Mouse (Mus musculus): ENCODE measurements around the gene Zfp428. TPM values are rescaled to one million over a fixed set of nuclear protein-coding genes. Genes with fewer than 3 reads are reported as not detected.

The Zfp428 gene
- polyA plus RNA-seq, 1 experiment from 2014 or later: 170 TPM

DNA sequence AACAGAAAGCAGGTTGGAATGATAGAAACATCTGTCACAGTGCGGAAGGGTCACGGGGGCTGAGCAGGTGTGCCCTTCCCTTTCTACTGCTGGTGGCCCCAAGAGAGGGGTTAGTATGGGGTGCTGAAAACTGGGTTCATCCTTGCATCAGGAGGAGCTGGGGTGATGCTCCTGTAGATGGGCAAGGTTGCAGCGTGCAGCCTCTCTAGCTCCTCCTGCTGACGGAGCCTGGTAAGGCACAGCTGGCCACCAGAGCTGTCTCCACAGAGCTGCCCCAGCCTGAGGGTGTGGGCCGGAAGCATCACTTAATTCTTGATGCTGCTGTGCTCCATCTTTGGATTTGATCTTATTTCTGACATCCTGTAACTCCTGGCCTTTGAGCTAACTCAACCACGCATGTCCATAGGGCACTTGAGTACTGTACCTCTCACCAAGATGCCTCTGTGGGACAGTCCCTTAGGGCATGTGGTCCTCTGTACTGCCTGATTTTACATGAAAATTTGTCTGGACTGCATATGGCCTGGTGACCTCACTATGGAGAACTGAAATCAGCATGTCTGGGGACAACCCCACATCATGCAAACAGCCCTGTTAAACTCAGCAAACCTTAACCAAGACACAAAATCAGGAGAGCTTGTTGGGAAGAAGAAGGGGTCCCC lies 57.9 kb downstream of the Zfp428 start:
- no peak overlapping the region for H3K4me3 ChIP-seq (replicated peaks)
- H3K36me3 ChIP-seq (replicated peaks): peaks cover 81% of the 10 kb centered on the region
- no peak overlapping the region for H3K27ac ChIP-seq
- ATAC-seq (ENCODE audit: low FRiP score): no peak
- 65% methylated on average over 6 of the region's 6 CpGs for WGBS
- H3K9me3 ChIP-seq: no peaks in the 10 kb centered on the region
- H3K27me3 ChIP-seq: no peaks in the 10 kb centered on the region
- H3K4me2 ChIP-seq: no peak overlapping the region
- no peaks in the 10 kb centered on the region for H3K4me1 ChIP-seq
- H3K9ac ChIP-seq: no peak overlapping the region

Other genes with a start within 250 kb of the Zfp428 start
- 7.6 and 7.7 TPM in 2 replicates for gene Zfp93, start 236.6 kb upstream of the Zfp428 start, polyA plus RNA-seq (2016; fragmentation: Nextera tagmentation; extraction: Ambion mirVana)
- gene Zfp61, start 205.8 kb upstream of the Zfp428 start, polyA plus RNA-seq (2016; fragmentation: Nextera tagmentation; extraction: Ambion mirVana): 44.5 and 44.8 TPM in 2 replicates
- 17.8 and 19.0 TPM in 2 replicates for gene Zfp94, start 190.3 kb upstream of the Zfp428 start, polyA plus RNA-seq (2016; fragmentation: Nextera tagmentation; extraction: Ambion mirVana)
- gene Tescl, start 173.1 kb upstream of the Zfp428 start, polyA plus RNA-seq (2016; fragmentation: Nextera tagmentation; extraction: Ambion mirVana): not detected in 2 replicates
- not detected in 2 replicates for gene Lypd5, start 157.8 kb upstream of the Zfp428 start, polyA plus RNA-seq (2016; fragmentation: Nextera tagmentation; extraction: Ambion mirVana)
- 1.1 and 1.4 TPM in 2 replicates for gene Kcnn4, start 136.7 kb upstream of the Zfp428 start, polyA plus RNA-seq (2016; fragmentation: Nextera tagmentation; extraction: Ambion mirVana)
- gene Smg9, start 107.4 kb upstream of the Zfp428 start, polyA plus RNA-seq (2016; fragmentation: Nextera tagmentation; extraction: Ambion mirVana): 25.6 and 29.1 TPM in 2 replicates
- gene Irgc1, start 54.7 kb upstream of the Zfp428 start, polyA plus RNA-seq (2016; fragmentation: Nextera tagmentation; extraction: Ambion mirVana): not detected in 2 replicates
- 1.0 and 1.2 TPM in 2 replicates for gene Plaur, start 44.5 kb upstream of the Zfp428 start, polyA plus RNA-seq (2016; fragmentation: Nextera tagmentation; extraction: Ambion mirVana)
- gene Cadm4, start 25.0 kb upstream of the Zfp428 start, polyA plus RNA-seq (2016; fragmentation: Nextera tagmentation; extraction: Ambion mirVana): 32.1 and 38.3 TPM in 2 replicates
- 1.6 and 1.7 TPM in 2 replicates for gene AC161166.1, start 5.4 kb downstream of the Zfp428 start, polyA plus RNA-seq (2016; fragmentation: Nextera tagmentation; extraction: Ambion mirVana)
- gene Irgq, start 23.7 kb downstream of the Zfp428 start, polyA plus RNA-seq (2016; fragmentation: Nextera tagmentation; extraction: Ambion mirVana): 24.7 and 25.2 TPM in 2 replicates
- gene Pinlyp, start 39.1 kb downstream of the Zfp428 start, polyA plus RNA-seq (2016; fragmentation: Nextera tagmentation; extraction: Ambion mirVana): not detected in 2 replicates
- gene Xrcc1, start 39.3 kb downstream of the Zfp428 start, polyA plus RNA-seq (2016; fragmentation: Nextera tagmentation; extraction: Ambion mirVana): 105 and 107 TPM in 2 replicates
- 15.3 and 15.7 TPM in 2 replicates for gene Ethe1, start 80.5 kb downstream of the Zfp428 start, polyA plus RNA-seq (2016; fragmentation: Nextera tagmentation; extraction: Ambion mirVana)
- 3.1 and 3.5 TPM in 2 replicates for gene Zfp575, start 80.6 kb downstream of the Zfp428 start, polyA plus RNA-seq (2016; fragmentation: Nextera tagmentation; extraction: Ambion mirVana)
- not detected in 2 replicates for gene Phldb3, start 103.8 kb downstream of the Zfp428 start, polyA plus RNA-seq (2016; fragmentation: Nextera tagmentation; extraction: Ambion mirVana)
- 0.42 and 0.56 TPM in 2 replicates for gene Lypd3, start 129.5 kb downstream of the Zfp428 start, polyA plus RNA-seq (2016; fragmentation: Nextera tagmentation; extraction: Ambion mirVana)
- gene Tex101, start 169.7 kb downstream of the Zfp428 start, polyA plus RNA-seq (2016; fragmentation: Nextera tagmentation; extraction: Ambion mirVana): not detected in 2 replicates
- gene BC049730, start 202.2 kb downstream of the Zfp428 start, polyA plus RNA-seq (2016; fragmentation: Nextera tagmentation; extraction: Ambion mirVana): not detected in 2 replicates
- gene Gm4763, start 219.9 kb downstream of the Zfp428 start, polyA plus RNA-seq (2016; fragmentation: Nextera tagmentation; extraction: Ambion mirVana): not detected in 2 replicates